Mouse (Mus musculus) olfactory bulb, adult 2 months (tissue): Measurements from ENCODE around the gene Trim7. TPM values are rescaled to one million over a fixed set of nuclear protein-coding genes. Genes with fewer than 3 reads are reported as not detected.
A peak's percentile ranks its signal among the peaks of the same experiment; 100 is the strongest.
"Not testable (repeated sequence)": the region's sequence is repeated elsewhere in the genome, so short reads cannot be mapped to it uniquely, and the experiment has no call there.

Experiments used
- H3K27ac ChIP-seq: fragments of 200-500 bp; 2 replicates; pipeline ENCODE4 v1.5.1; 2012; ENCODE audit warnings: low read depth, low read length; ENCODE audit not compliant: insufficient read depth
- H3K4me1 ChIP-seq: fragments of 200-500 bp; 2 replicates; pipeline ENCODE4 v1.6.1; 2012; ENCODE audit warnings: low read length; ENCODE audit not compliant: control insufficient read depth, insufficient read depth
- H3K4me3 ChIP-seq: fragments of 200-500 bp; 2 replicates; pipeline ENCODE4 v1.5.1; 2012; ENCODE audit warnings: mild to moderate bottlenecking, low read depth, low read length, moderate library complexity; ENCODE audit not compliant: insufficient read depth
- CTCF ChIP-seq: fragments of 200-500 bp; IDR thresholded peaks from 2 replicates; pipeline ENCODE4 v1.5.1; 2012; ENCODE audit warnings: low read depth, mild to moderate bottlenecking, low read length, moderate library complexity; ENCODE audit not compliant: insufficient read depth
- POLR2A ChIP-seq: fragments of 200-500 bp; IDR thresholded peaks from 2 replicates; pipeline ENCODE4 v1.6.1; 2012; ENCODE audit warnings: mild to moderate bottlenecking, low read depth, low read length, moderate library complexity; ENCODE audit not compliant: insufficient read depth
- WGBS: fragments of 180-500 bp; shearing (Covaris S2); methylation state at CpG from one replicate; pipeline ENCODE4 v1.1.7; 2018; 5-methylcytosine and 5-hydroxymethylcytosine counted together
- polyA plus RNA-seq: library from polyadenylated mRNA; stranded (reverse); fragments of >200 nt; gene quantifications from 2 replicates; pipeline ENCODE4 v1.2.4, GENCODE M21; 2012; ENCODE audit warnings: low replicate concordance; ENCODE audit not compliant: missing spikeins, insufficient read depth, insufficient read length

Trim7 gene
- not detected in 2 replicates for polyA plus RNA-seq

DNA sequence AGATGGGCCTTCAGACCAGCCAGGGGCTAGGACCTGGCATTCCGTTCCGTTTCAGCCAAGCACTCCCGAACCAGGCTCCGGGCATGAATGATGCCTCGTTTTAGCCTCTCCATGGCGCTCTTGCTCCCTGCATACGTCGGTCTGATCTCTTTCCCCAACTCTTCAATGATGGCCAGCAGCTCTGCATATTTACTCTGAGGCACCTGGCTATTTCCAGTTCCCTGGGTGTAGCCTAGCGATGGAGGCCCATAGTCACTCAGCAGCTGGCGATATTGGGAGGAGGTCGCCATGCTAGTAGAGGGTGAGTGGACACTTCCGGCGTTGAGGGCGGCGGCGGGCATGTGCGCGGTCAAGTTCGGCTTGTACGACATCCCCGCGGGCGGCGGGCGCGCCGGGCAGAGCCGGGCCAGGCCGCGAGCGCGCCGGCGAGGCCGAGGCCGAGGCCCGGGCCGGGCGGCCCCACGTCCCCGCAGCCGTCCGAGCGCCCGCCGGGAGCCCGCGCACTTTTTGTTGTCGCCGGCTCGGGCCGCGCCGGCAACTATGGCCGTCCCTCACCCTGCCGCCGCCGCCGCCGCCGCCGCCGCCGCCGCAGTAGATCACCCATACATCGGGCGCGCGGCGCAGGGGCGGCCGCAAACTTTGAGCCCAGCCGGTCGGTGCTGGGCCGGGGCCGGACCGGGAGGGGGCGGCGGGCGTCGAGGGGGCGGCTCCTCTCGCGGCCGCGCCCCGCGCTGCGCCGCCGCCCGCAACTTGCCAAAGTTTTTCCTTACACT lies at the start of gene Trim7, which contains the start of gene Gm12184:
Gene Trim7, plus strand, starts transcription at position 162 of the 773 bp plus-strand sequence.
Gene Gm12184, minus strand, starts transcription at position 677 of the 773 bp plus-strand sequence.
- 3% methylated on average over 75 of the region's 92 CpGs for WGBS
- Histone ChIP-seq H3K4me3 (peak within 1 kb of the TSS; percentile 41), H3K4me1 (peaks cover 14% of the 10 kb centered on the region)
- H3K27ac ChIP-seq = not testable (repeated sequence)

DNA sequence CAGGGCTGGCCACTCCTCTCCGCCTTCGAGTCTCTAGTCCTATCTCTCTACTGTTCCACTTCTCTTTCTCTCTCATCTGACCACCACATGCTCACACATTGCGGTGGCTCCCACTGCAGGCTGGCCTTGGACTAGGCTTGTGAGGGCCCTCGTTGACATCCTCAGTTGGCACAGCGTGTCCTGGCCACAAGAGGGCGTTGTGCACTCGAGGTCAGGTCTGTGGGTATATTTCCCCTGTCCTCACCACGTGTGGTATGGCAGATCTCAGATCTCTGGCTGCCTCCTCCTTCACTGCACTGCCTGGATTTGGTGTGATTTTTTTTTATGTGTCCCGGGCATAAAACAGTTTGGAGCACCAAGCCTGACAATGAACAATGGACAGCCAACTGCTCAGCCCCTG lies 49.3 kb upstream of the Trim7 start:
- no peak for TF ChIP-seq CTCF
- no peak for TF ChIP-seq POLR2A
- Histone ChIP-seq H3K4me1 (no peaks in the 10 kb centered on the region), H3K4me3 (no peak overlapping the region), H3K27ac (no peak overlapping the region)
- WGBS = 46% methylated on average over 9 of the region's 9 CpGs

DNA sequence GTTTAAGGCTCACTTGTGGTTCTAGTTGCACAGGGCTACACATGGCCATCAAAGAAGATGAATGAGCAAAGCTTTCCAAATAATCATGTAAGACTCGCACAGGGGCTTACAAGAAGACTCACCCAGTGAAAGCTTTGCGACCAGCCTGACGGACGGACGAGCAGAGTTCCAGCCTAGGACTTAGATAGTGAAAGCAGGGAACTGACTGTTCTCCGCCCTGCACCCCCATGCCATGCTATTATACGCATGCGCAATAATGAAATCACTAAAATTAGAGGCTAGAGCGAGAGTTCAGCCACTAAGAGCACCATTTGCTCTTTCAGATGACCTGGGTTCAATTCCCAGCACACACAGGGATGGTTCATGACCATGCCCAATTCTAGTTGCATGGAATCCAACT lies 48.6 kb upstream of the Trim7 start:
- 94% methylated on average over 9 of the region's 9 CpGs for WGBS

DNA sequence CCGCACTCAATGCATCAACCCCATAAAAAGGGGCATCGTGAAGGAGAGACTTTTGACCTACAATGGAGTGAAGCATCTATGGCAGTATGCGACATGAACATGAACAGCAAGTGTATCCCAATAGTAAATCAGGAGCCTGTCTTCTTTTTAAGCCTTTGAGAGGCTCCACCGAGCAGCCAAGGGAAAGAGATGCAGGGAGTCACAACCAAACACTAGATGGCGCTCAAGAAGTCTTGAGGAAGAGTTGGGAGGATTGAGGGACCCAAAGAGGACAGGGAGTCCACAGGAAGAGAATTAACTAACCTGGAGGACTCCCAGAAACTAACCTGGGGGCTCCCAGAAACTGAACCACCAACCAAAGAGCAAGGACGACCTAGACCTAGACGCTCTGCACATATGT lies 46.5 kb upstream of the Trim7 start:
- 45% methylated on average over 7 of the region's 7 CpGs for WGBS
- Histone ChIP-seq H3K27ac (no peak overlapping the region), H3K4me3 (no peak overlapping the region), H3K4me1 (no peaks in the 10 kb centered on the region)
- TF ChIP-seq CTCF (no peak), POLR2A (no peak)

More for the DNA sequence above, 48.6 kb upstream of the Trim7 start:
- no peak for TF ChIP-seq POLR2A
- TF ChIP-seq CTCF = no peak
- no peak overlapping the region for H3K27ac ChIP-seq
- no peaks in the 10 kb centered on the region for H3K4me1 ChIP-seq
- H3K4me3 ChIP-seq = no peak overlapping the region

DNA sequence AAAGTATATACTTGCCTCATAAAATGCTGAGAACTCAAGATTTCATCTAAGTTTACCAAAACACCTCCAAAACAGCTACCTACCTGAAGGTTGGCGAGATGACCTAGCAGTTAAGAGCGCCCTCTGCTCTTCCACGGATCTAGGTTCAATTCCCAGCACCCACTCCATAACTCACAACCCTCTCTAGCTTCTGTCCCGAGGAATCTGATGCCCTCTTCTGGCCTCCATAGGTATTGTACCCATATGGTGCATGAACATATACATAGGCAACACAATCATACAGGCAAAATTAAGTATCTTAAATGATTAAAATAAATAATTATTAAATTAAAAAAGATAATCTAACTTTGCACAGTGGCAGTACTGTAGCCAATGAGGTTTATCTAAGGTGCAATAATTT lies 43.7 kb upstream of the Trim7 start:
- no peaks in the 10 kb centered on the region for H3K4me1 ChIP-seq
- no peak overlapping the region for H3K4me3 ChIP-seq
- TF ChIP-seq CTCF (no peak), POLR2A (no peak)
- H3K27ac ChIP-seq = no peak overlapping the region
- 90% methylated on average over 4 of the region's 4 CpGs for WGBS

DNA sequence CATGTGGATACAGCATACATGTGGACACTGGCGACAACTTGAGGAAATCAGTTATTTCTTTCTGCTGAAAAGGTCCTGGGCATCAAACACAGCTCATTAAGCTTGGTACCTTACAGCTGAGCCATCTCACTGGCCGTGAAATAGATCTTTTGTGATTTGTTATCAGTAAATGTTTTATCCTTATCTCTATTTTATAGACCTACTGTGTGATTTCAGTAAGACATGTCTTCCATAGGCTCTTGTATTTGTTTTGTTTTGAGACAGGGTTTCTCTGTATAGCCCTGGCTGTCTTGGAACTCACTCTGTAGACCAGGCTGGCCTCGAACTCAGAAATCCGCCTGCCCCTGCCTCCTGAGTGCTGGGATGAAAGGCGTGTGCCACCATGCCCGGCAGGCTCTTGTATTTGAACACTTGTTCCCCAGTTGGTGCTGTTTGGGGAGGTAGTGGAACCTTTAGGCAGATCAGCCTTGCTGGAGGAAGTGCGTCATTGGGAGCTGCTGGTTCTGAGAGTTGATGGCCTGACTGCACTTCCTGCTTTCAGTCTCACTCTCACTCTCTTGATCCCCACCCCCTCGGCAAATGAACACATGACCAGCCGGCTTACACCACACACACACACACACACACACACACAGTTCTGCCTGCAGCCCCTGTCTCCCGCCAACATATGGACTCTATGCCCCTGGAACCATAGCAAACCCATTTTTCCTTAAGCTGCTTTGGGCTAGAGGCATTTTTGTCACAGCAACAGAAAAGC lies 38.3 kb upstream of the Trim7 start:
- TF ChIP-seq POLR2A = no peak
- TF ChIP-seq CTCF = no peak
- Histone ChIP-seq H3K4me3 (no peak overlapping the region), H3K4me1 (0 out of 2 replicates have a peak, but pooled peaks cover 3% of the 10 kb centered on the region), H3K27ac (no peak overlapping the region)
- 51% methylated on average over 10 of the region's 10 CpGs for WGBS

DNA sequence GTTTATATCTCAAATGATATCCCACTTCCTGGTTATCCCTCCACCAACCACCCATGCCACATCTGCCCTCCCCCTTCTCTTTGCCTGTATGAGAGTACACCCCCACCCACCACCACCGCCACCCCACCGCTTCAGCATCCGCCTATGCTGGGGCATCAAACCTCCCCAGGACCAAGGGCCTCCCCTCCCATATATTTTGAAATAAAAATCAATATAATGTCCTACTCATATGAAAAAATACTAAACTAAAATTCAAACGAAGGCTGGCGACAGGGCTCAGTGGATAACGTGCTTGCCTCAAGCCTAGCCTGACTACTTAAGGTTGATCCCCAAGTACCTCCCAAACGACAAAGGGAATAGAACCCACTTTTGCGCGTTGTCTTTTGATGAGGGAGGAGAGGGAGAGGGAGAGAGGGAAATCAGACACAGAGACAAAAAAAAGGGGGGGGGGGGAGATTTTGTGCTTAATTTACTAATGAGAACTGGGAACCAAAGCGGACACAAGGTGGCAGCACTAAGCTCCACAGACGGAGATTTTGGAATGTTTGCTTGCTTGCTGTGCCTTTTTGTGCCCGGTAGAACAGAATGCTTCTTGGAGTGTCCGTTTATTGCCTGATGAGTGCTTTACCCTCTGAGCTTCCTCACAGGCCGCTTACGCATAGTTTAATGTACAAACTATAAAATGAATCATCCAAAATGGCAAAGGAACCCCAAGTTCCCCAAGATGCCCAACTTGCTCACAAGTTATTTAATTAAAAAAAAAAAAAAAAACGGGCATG lies 37.4 kb upstream of the Trim7 start:
- Histone ChIP-seq H3K27ac (no peak overlapping the region), H3K4me1 (0 out of 2 replicates have a peak, but pooled peaks cover 3% of the 10 kb centered on the region), H3K4me3 (peak overlapping the region; percentile 56)
- TF ChIP-seq CTCF (no peak), POLR2A (no peak)
- 2% methylated on average over 16 of the region's 16 CpGs for WGBS

DNA sequence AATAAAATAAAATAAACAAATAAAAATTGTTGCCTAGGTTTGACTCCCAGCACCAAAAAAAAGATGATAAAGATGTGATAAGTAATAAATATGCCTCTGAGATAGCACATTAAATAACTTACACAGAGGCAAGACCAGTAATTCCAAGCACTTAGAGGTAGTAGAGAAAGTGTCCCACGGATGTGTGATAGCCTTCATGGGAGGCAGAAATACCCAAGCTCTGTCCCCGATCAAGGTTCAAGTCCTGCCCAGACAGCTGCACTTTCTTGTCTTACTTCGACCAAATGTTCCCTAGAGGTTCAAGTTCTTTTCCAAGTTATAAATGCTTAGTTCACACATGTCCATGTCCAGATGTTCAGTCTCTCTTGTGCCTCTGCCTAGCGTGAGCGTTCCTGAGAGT lies 36.7 kb upstream of the Trim7 start:
- WGBS = 90% methylated on average over 5 of the region's 5 CpGs
- Histone ChIP-seq H3K4me1 (0 out of 2 replicates have a peak, but pooled peaks cover 3% of the 10 kb centered on the region), H3K4me3 (no peak overlapping the region), H3K27ac (no peak overlapping the region)
- no peak for TF ChIP-seq POLR2A
